Comparison of ENCODE assay signal across 21 mouse cellular contexts in genomic region chr10:43815291-43815690, GRCm38 (mm10).
DNase-seq lines count a peak whose midpoint lies in the region; ATAC-seq and TF ChIP-seq lines count a peak whose summit lies in the region.
"Had no signal": no experiment of that assay in that cellular context is flagged by ENCODE, and none has a peak within 500 bp of the region (broad histone marks: within the 10 kb centered on the region; RNA-seq: fewer than 3 reads in every experiment).

No protein-coding gene starts in this region.

- no peak; the same call in 1 of the 2 replicates for ATAC-seq in lung, embryonic 14.5 days (ENCODE audit: insufficient read depth)
- 0 out of 2 replicates have a peak, but pooled peaks have one; percentile 28 for ATAC-seq in G1E (ENCODE audit: extremely low read depth, insufficient number of reproducible peaks, low FRiP score, poor library complexity, severe bottlenecking)
- peak; percentile 69; the same call in 1 of the 2 replicates for ATAC-seq in intestine, embryonic 16.5 days
- ATAC-seq: activated CD4-positive, CD25-positive, alpha-beta regulatory T cell, adult 4 months; forebrain, embryonic 15.5 days; hindbrain, embryonic 16.5 days had no signal

- H3K4me1 ChIP-seq in lung, embryonic 14.5 days (ENCODE audit: insufficient read depth) = peaks cover 3% of the 10 kb centered on the region; the same call in 1 of the 2 replicates
- H3K4me1 ChIP-seq in G1E (ENCODE audit: insufficient read depth, low read depth, low read length) = no peaks in the 10 kb centered on the region
- no peaks in the 10 kb centered on the region for H3K4me1 ChIP-seq in intestine, embryonic 16.5 days (ENCODE audit: control insufficient read depth, insufficient read depth, low read length)
- H3K4me1 ChIP-seq: forebrain, embryonic 15.5 days; heart, embryonic 10.5 days; limb, embryonic 15.5 days had no signal

- no peak overlapping the region for H3K4me3 ChIP-seq in lung, embryonic 14.5 days (ENCODE audit: low read depth, low read length)
- no peak overlapping the region for H3K4me3 ChIP-seq in G1E (ENCODE audit: low read depth, low read length)
- H3K4me3 ChIP-seq in intestine, embryonic 16.5 days (ENCODE audit: low read length) = no peak overlapping the region
- H3K4me3 ChIP-seq: erythroblast, embryonic 14.5 days; forebrain, embryonic 15.5 days; heart, embryonic 10.5 days; limb, embryonic 15.5 days; megakaryocyte, embryonic 14.5 days had no signal

- H3K27ac ChIP-seq in lung, embryonic 14.5 days (ENCODE audit: low read depth) = peak overlapping the region; percentile 36; the same call in 1 of the 2 replicates
- H3K27ac ChIP-seq in intestine, embryonic 16.5 days (ENCODE audit: low read length) = no peak overlapping the region
- H3K27ac ChIP-seq: forebrain, embryonic 15.5 days; heart, embryonic 10.5 days; limb, embryonic 15.5 days had no signal

- no peaks in the 10 kb centered on the region for H3K9me3 ChIP-seq in lung, embryonic 14.5 days (ENCODE audit: low read depth, low read length)
- no peaks in the 10 kb centered on the region for H3K9me3 ChIP-seq in G1E (replicated peaks)
- no peaks in the 10 kb centered on the region for H3K9me3 ChIP-seq in intestine, embryonic 16.5 days (ENCODE audit: control insufficient read depth, low read length)
- H3K9me3 ChIP-seq: forebrain, embryonic 15.5 days; heart, embryonic 10.5 days; limb, embryonic 15.5 days; megakaryocyte, embryonic 14.5 days had no signal

- DNase-seq in lung, embryonic 14.5 days = peak; percentile 14
- DNase-seq in lung, postnatal 10 days = no peak
- DNase-seq in G1E (ENCODE audit: low spot score) = no peak
- peak; percentile 69 for DNase-seq in splenic B cell, adult 2 months (ENCODE audit: low read depth, low spot score)
- DNase-seq in left cerebral cortex, adult 11 months (ENCODE audit: low spot score) = no peak
- no peak for DNase-seq in urinary bladder, postnatal 14 days (ENCODE audit: low spot score)
- DNase-seq in layer of hippocampus, adult 11-12 months (ENCODE audit: low spot score) = no peak
- DNase-seq: adrenal gland, postnatal 36 days; cerebellum, adult 9-11 months; embryo, embryonic 11 days; gastrocnemius, postnatal 10 days; heart, postnatal 14 days; kidney, adult 9 months had no signal

- 23% methylated on average over 5 of the region's 5 CpGs for WGBS in lung, embryonic 14.5 days
- WGBS in intestine, embryonic 16.5 days = 34% methylated on average over 5 of the region's 5 CpGs

- H3K36me3 ChIP-seq in lung, embryonic 14.5 days (ENCODE audit: insufficient read depth) = no peaks in the 10 kb centered on the region
- H3K36me3 ChIP-seq in G1E (replicated peaks) = no peaks in the 10 kb centered on the region
- H3K36me3 ChIP-seq in intestine, embryonic 16.5 days (ENCODE audit: control insufficient read depth, insufficient read depth, low read length) = no peaks in the 10 kb centered on the region
- H3K36me3 ChIP-seq in splenic B cell, adult 2 months (ENCODE audit: control insufficient read depth, insufficient read depth, low read length, poor library complexity, severe bottlenecking) = no peaks in the 10 kb centered on the region
- H3K36me3 ChIP-seq: forebrain, embryonic 15.5 days; heart, embryonic 10.5 days; limb, embryonic 15.5 days had no signal

- H3K27me3 ChIP-seq in lung, embryonic 14.5 days (ENCODE audit: insufficient read depth, low read length) = no peaks in the 10 kb centered on the region
- no peaks in the 10 kb centered on the region for H3K27me3 ChIP-seq in G1E (ENCODE audit: insufficient read depth, low read length)
- H3K27me3 ChIP-seq in intestine, embryonic 16.5 days (replicated peaks; ENCODE audit: control insufficient read depth, insufficient read depth, low read length) = no peaks in the 10 kb centered on the region
- H3K27me3 ChIP-seq in splenic B cell, adult 2 months (ENCODE audit: control insufficient read depth, insufficient read depth, low read length, poor library complexity, severe bottlenecking) = no peaks in the 10 kb centered on the region; the same call in 1 of the 2 replicates
- H3K27me3 ChIP-seq: forebrain, embryonic 15.5 days; limb, embryonic 15.5 days; megakaryocyte, embryonic 14.5 days had no signal

- no peak for TF ChIP-seq CTCF in lung, embryonic 14.5 days (IDR thresholded peaks at IDR 0.05; ENCODE audit: low read depth)
- TF ChIP-seq CTCF in G1E (IDR thresholded peaks at IDR 0.05; ENCODE audit: low read depth, low read length) = no peak

- H3K4me2 ChIP-seq in lung, embryonic 14.5 days = no peak overlapping the region
- H3K4me2 ChIP-seq in intestine, embryonic 16.5 days (ENCODE audit: low read depth, low read length) = no peak overlapping the region
- H3K4me2 ChIP-seq: forebrain, embryonic 15.5 days; limb, embryonic 15.5 days had no signal

- H3K9ac ChIP-seq in lung, embryonic 14.5 days = no peak overlapping the region
- H3K9ac ChIP-seq in intestine, embryonic 16.5 days (ENCODE audit: low read depth, low read length) = no peak overlapping the region
- H3K9ac ChIP-seq: forebrain, embryonic 15.5 days; limb, embryonic 15.5 days had no signal

Comparison
In these comparisons a context has a peak if more than half of its experiments do, and no peak if none do; other contexts are left out.
1. DNase-seq: peak in lung, embryonic 14.5 days (single experiment) and splenic B cell, adult 2 months (single experiment); none in lung, postnatal 10 days (single experiment), G1E (single experiment), left cerebral cortex, adult 11 months (single experiment), urinary bladder, postnatal 14 days (single experiment) and layer of hippocampus, adult 11-12 months (single experiment).